Mouse (Mus musculus): ENCODE results near the gene Def6. TPM values are rescaled to one million over a fixed set of nuclear protein-coding genes. Genes with fewer than 3 reads are reported as not detected.

Gene Def6
- 1 to 10 TPM; 2.9 to 6.5 (median 3.5) TPM for total RNA-seq (2022)

DNA sequence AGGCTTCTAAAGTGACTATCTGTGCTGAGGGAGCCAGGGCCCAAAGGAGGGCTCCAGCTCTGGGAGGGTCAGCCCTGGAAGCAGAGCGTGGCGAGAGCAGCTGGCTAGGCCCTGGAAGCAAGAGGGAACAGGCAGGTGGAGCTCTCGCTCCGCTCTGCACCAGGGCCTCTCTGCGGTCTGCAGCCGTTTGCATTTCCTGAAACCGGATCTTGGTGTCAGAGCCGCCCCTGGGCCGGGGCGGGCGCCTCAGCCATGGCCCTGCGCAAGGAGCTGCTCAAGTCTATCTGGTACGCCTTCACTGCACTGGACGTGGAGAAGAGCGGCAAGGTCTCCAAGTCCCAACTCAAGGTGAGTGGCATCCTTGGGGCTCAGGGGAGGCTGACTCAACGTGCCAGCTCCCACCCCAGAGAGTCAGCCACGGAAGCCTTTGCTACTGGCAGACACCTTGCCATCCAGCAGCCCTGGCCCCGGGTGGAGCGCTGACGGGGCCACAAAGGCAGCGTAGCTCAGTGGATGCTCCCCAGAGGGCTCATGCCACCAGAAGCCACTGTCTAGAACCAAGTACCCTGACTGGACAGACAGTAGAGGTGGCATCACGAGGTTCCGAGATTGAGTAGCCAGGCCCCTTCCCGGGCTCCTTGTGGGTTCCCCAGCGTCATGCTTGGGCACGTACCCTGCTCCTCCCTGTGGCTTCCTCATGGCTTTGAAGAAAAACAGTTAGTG, at the start of gene Def6:
TSS of gene Def6 (plus strand) at position 188 of the 723 bp plus-strand sequence.
- DNase-seq (ENCODE audit: low spot score in 2 of 2) = no peak

DNA sequence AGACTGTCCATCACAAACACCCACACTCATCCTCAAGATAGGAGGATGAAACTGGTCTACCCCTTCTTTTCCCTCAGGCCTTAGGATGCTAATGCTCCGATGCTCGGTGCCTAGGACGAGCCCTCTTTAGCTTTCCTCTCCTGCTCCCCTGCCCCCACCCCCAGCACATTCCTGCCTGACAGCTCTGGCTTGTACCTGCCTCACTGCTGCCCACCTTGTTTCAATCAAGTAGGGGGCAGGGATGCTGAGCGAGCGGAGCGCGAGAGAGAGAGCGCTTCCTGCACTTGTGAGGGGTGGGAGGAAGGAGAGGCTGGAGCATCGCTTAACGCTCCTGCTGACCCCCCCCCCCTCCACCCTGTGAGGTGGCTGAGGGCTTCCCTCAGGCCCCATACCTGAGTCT, 47.2 kb upstream of the Def6 start:
- DNase-seq (ENCODE audit: low spot score in 2 of 2) = no peak

DNA sequence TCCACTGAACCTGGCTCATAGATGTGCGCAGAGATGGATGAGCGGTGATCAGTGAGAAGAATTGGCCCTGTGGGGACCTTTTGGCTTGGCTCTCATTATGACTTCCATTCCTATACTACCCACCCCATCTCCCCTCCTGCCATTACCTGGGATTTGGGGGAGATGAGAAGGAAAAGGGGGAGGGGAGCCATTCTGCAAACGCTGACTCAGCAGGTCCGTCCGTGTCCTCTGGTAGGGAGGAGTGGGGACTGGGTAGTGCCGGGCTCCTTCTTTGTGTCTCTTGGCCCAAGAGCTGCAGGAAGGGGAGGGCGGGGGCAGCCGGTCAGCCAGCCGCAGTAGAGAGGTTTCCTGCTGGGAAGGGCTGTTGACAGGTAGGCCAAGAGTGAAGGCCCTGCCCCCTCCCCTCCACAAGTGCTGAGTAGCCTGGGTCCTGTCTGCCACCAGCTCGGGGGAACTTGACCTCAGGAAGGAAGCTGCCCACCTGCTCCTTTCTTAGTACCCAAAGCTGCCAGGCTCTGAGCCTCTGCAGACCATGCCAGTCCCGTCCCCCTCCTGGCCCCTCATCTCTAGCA, 46.2 kb upstream of the Def6 start:
- no peak for DNase-seq (ENCODE audit: low spot score in 2 of 2)

DNA sequence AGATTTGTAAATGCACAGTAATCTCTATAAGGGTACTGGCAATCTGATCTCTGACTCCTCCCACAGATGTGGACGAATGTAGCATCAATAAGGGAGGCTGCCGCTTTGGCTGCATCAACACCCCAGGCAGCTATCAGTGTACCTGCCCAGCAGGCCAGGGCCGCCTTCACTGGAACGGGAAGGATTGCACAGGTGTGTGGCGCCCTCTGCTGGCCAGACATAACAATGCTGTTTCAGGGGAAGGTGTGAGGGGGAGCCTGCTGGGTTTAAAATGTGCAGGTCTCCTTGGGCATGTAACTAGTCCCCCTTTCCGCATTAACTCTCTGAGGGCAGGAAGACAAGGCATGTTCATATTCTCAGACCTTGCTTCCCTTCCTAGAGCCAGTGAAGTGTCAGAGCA, 43.9 kb upstream of the Def6 start:
- DNase-seq (ENCODE audit: low spot score in 2 of 2) = peak in 1 of 2 experiments; percentile 79

DNA sequence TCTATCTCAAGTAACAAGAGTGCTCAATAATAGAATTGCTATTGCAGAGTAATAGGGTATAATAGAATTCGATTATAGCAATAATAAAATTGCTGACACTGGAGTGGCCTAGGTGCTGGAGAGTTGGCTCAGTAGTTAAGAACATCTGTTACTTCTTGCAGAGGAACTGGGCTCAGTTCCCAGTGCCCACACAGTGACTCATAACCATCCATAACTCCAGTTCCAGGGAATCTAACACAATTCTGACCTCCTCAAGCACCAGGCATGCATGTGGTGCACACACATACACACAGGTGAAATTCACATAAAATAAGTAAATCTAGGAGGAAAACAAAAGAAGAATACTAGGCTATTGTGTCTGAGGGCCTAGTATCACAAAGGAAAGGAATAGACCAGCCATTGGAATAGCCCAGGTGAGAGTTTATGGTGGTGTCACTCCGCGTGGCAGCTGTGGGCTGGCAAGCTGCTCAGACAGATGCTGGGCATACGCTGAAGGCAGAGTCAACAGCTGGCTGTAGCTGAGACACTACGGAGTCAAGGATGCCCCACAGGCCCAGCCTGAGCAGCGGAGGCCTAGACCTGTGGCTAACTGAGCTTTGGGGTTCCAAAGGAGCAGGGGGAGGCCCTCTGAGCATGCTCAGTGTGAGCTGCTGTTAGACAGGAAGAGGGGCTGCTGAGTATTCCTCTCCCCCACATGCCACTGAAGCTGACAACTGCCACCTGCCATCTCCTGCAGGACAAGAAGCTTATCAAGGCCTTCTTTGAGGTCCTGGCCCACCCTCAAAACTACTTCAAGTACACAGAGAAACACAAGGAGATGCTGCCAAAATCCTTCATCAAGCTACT, 36.9 kb upstream of the Def6 start:
- DNase-seq (ENCODE audit: low spot score in 2 of 2) = peak in 1 of 2 experiments; percentile 48

DNA sequence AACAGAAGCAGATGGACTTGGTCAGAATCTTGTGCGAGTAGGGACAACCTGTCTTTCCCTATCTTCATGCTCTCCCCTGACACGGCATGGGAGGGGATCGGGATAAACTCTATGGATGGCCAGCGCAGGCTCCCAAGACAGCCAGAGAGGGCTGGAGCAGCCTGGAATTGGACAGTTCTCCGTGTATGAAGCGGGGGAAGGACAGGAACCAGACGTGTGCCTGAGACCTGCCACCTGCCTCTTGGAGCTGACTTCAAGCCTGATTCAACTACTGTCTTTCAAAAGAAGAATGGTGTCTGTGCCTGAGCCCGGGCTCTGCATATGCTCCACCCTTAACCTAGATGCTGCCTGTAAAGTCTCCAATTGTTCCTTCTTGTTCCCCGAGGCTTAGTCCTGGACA, 34.9 kb upstream of the Def6 start:
- DNase-seq (ENCODE audit: low spot score in 2 of 2) = no peak

DNA sequence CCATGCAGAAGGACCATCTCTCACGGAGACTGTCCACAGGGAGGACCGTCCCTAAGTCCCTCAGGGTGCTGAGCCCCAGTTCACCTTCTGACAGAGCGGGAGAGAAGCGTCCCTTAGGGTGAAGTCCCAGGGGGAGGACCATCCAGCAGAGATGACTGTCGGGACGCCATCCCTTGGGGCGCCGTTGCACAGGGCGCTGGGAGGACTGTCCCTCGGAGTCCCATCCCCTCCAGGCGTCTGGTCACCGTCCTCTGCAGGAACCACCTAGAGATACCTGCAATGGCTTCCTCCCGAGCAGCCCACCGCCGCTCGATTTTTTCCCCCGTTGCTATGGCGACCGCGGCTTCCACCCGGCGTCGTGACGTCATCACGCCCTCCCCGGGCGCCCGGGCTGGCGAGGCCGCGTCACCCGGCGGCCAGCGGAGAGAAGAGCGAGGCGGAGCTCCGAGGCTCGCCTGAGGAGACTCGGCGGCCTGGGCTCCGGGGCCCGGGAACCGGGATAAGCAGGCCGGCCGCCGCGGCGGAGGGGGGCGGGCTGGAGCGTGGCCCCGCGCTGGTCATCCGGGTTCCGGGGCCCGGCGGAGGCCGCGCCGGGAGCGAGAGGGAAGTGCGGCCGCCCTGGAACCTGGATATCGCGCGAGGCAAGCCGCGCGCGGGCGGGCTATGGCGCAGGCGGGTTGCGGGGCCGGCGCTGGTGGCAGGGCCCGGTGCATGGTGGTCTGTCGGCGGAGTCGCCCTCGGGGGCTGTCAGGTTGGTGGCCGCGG, 30.6 kb upstream of the Def6 start, which contains the start of gene Zfp523:
TSS of gene Zfp523 (plus strand) at position 355 of the 765 bp plus-strand sequence.
- peak; percentile 84 to 85 for DNase-seq (ENCODE audit: low spot score in 2 of 2)

DNA sequence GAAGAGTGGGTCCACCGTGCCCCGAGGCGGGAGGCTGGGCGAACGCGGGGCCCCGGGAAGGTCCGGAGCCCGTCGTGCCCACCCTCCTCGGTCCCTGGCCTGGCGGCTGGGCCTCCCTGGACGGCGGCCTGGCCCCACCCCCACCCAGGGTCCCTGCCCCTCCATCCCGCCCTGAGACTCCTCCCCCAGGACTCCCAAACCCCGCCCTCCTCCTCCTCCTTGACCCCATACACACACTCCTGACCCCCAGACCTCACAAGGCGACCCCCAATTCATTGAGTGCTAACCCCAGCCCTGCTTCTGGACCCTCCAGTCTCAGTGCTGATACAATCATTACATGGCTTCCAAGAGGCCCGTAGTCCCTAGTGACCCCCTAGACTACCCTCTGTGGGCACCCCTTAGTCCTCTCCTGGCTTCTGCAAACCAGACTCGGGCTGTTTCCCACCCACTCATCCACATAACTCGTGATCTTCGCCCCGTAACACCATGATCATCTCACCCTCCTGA, 30.0 kb upstream of the Def6 start:
- no peak for DNase-seq (ENCODE audit: low spot score in 2 of 2)

DNA sequence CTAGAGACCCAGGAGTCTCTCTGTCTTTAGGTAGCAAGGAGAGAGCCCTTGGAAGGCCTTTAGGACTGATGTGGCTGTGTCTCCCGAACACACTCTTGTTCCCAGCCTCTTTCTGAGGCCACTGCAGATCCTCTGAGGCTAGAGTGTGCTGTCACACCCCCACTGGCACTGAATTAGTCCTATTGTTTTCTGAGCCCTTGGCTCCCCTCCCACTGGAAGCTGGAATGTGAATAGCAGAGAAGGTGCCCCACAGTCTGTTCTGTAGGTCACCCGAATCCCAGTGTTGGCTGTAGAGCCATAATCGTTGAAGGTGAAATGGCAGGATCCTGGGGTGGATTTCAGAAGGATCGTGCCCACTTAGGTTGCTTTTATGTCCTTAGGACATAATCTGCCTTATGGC, 27.2 kb upstream of the Def6 start:
- no peak for DNase-seq (ENCODE audit: low spot score in 2 of 2)

DNA sequence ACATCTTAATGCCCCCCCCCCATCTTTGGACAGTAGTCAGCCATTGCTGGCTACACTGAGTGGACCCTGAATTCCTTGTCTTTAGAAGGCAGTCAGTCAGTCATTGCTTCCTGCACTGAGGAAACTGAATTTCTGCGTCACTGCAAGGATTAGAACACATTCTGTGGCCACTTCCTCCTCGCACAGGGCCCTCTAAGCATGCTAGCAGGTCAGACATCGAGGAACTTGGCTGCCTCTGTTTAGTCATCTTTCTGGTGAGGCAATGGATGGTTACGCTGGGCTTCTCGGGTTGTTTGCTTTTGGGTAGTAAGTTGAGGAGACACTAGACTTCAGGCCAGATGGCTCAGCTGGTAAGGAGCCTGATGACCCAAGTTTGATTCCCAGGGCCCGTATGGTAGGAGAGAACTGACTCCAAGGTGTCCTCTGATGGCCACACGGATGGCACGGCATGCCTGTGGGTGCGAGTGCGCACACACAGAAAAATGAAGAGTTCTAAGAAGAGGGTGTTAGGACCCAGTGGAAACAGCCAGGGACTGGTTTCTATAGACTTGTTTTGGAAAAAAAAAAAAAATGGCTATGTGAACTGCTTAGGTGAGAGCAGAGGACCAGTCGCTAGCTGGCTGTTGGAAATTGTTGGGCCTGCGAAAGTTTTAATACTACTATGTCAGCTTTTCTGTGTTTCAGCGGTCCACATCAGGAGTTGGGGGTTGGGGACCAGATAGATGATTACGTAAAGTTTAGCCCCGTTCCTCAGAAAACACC, 26.6 kb upstream of the Def6 start:
- DNase-seq (ENCODE audit: low spot score in 2 of 2) = no peak

DNA sequence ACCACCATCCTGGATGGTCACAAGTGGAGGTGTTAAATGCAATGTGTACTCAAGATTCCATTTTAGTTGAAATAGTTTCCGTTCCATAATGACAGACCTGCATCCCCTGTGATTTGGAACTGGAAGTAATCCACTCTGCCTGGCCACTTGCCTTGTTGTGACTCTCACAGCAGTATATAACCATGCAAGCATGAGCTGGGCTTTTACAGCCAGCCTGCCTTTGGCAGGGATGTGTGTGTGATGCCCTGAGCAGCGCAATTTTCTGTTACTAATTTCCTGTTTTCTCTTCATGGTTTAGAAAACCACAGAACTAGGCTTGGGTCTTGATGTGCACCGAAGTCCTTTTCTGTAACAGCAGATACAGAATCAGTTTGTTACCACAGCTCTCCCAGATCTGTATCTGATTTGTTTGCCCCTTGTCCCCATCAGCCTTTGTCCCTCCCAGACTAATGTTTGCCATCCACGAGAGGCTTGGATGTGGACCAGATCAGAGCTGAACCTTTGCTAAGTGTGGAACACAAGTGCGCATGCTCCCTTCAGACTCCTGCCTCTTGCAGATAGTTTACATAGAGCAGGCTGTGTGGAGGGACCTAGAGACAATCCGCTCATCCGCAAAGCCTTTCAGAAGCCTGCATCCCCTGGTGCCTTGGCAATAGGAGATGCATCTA, 22.5 kb upstream of the Def6 start:
- DNase-seq (ENCODE audit: low spot score in 2 of 2) = no peak

DNA sequence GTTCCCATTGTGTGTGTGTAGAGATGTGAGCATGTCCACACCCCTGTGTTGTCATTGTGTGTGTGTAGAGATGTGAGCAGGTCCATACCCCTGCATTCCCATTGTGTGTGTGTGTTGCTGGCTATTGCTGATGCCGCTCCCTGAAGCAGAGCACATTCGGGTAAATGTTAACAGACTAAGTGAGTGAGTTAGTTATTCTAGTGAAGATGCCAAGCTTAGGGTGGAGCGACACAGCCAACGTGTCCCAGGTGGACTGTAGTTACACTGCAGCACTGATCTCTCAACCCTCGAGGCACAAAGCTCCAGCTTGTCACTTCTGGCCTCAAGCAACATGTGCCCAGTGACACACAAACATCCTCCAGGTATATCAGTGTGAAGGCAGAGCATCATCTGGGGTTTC, 19.3 kb upstream of the Def6 start:
- no peak for DNase-seq (ENCODE audit: low spot score in 2 of 2)

DNA sequence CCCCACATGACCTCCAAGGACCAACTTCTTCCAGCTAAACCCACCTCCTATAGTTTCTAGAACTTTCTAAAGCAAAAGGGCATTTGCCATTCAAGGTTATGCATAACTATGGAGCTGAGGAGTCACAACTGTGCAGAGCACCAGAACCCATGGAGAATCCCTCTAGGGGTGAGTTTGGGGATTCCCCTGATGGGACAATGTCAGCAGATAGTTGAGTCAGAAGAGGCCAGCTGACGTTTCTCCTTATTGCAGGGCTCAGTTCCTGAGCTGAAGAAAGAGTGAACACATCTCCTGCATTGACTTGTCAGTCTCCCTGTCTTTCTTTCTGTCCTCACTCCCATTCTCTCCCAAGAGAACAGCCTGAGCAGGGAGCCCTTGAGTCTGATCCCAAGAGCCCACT, 14.8 kb upstream of the Def6 start:
- DNase-seq (ENCODE audit: low spot score in 2 of 2) = no peak

DNA sequence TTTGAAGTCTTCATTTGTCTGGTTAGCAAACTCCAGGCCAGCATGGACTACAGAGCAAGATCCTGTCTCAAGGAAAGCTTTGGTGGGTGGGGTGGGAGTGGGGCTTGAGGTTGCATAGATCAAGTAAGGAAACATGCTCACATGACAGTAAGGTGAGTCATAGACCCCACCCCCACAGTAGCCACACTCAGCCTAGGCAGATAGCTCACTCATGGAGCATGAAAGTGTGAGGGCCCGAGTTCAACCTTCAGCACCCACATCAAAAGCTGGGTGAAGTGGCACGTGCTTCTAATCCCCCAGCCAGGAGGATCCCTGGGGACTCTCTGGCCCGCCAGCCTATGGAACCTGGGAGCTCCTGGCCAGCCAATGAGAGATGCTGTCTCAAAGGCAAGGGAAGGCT, 14.0 kb upstream of the Def6 start:
- no peak for DNase-seq (ENCODE audit: low spot score in 2 of 2)

DNA sequence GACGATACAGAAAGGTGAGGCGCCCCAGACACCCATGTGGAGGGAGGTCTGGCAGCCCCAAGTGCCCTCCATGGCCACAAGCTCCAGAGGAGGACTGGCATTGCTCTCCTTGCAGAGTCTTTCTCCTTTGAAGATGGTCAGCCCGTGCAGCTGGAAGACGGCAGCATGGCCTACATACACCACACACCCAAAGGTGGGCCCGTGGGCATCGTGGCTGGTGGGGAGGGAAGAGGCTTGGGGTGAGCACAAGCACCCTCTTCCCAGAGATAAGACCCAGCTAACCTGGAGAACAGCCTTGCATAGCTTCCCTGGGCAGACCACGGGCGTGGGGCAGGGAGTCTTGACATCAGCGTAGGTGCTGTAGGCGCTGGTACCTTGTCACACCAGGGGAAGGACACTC, 12.5 kb upstream of the Def6 start:
- no peak for DNase-seq (ENCODE audit: low spot score in 2 of 2)

DNA sequence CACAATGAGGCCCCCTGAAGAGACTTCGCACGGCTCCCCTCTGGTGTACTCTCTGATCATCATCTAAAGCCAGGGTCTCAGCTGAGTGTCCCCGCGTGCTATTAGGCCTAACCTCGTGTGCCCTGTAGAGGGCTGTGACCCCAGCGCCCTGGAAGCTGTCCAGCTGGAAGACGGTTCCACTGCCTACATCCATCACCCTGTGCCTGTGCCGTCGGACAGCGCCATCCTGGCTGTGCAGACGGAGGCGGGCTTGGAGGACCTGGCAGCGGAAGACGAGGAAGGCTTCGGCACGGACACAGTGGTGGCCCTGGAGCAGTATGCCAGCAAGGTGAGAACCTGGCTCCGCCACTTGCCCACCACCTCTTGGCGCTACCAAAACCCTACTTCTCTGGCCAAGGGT, 9.9 kb upstream of the Def6 start:
- DNase-seq (ENCODE audit: low spot score in 2 of 2) = no peak

DNA sequence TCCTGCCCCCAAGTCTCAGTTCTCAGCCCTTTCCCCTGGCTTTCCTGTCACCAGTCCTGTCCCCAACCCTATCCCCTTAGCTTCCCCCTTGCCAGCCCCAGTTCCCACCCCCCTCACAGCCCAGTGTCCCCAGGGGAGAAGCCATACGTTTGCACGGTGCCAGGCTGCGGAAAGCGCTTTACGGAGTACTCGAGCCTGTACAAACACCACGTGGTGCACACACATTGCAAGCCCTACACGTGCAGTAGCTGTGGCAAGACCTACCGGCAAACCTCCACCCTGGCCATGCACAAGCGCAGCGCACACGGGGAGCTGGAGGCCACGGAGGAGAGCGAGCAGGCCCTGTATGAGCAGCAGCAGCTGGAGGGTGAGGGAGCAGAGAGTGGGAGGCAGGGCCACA, 5.6 kb upstream of the Def6 start:
- DNase-seq (ENCODE audit: low spot score in 2 of 2) = no peak

DNA sequence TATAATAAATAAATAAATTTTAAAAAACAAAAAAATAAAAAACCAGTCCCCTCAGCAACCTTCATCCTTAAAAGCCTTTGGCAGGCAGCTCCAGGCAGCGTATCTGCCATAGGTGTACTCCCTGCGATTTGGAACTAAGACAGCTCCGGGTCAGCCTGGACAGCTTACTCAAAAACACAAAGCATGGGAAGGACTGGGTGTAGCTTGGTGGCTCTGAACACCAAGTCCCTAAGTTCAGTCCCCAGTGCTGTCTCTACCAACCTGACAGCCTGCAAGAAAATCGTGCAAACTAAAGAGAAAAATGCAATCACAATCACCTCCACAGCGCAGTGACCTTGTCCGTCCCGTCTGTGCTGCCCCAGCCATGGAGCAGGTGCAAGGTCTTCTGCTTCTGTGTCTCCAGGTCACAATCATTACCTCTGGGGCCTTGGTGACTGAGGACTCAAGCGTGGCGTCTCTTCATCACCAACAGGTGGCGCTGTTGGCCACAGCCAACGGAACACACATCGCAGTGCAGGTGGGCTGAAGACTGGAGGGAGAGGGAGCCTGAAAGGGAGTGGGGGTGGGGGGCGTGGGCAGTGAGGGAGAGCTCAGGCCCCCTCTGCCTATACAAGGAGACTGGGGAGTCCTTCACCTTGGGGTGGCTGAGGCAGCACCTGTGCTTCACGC, 3.4 kb upstream of the Def6 start:
- DNase-seq (ENCODE audit: low spot score in 2 of 2) = peak in 1 of 2 experiments; percentile 43

DNA sequence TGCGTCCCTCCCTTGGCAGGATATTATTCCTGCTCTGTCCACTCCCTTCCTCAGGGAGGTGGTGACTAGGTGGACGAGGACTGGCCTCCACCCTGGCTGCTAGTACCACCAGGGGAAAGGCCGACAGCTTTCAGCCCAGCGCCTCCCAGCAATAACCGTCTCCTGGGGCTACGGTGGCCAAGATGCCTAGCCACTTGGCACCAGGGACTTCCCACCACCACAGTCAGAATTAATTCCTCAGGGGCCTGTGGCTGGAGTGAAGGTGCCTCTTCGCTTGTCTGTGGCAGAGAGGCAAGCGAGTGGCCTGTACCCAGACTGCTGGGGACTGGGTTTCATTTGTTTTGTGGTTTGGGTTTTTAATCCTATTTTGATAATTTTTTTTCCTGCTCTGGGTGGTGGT, 2.1 kb upstream of the Def6 start:
- DNase-seq (ENCODE audit: low spot score in 2 of 2) = no peak

DNA sequence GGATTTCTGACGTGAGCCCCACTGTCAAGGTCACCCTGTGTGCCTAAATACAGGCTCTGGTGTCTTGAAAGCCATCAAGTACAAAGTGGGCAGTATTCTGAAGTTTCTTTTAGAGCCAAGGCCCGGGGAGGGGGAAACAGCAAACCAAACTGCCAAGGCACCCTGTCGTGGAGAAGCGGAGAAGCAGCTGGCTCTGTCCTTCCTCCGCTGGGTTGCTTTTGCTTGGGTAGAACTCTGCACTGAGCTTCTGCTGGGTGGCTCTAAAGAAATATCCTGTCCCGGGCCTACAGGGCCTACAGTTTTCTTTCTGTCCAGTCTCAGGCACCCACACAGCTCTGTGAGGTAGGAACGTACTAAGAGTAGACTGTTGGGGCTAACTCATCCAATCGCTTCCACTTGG, 486 bp upstream of the Def6 start:
- DNase-seq (ENCODE audit: low spot score in 2 of 2) = no peak

Data from layer of hippocampus, adult 8-10 months (tissue).